Mouse (Mus musculus) ES-Bruce4 (cell line): Measurements from ENCODE around the gene Vmn2r58. TPM values are rescaled to one million over a fixed set of nuclear protein-coding genes. Genes with fewer than 3 reads are reported as not detected.
"Not testable (repeated sequence)": the region's sequence is repeated elsewhere in the genome, so short reads cannot be mapped to it uniquely, and the experiment has no call there.

Source experiments
- H3K27ac ChIP-seq: 2 replicates; pipeline ENCODE4 v1.5.1; 2012; ENCODE audit warnings: low read length, inconsistent platforms; ENCODE audit not compliant: insufficient read depth
- H3K27me3 ChIP-seq: 2 replicates; pipeline ENCODE4 v1.6.1; 2012; ENCODE audit warnings: mild to moderate bottlenecking, low read length, inconsistent platforms; ENCODE audit not compliant: control insufficient read depth, poor library complexity, insufficient read depth, severe bottlenecking
- H3K36me3 ChIP-seq: 2 replicates; pipeline ENCODE4 v1.6.1; 2012; ENCODE audit warnings: inconsistent platforms, mild to moderate bottlenecking, low read length, moderate library complexity; ENCODE audit not compliant: control insufficient read depth, poor library complexity, insufficient read depth, severe bottlenecking
- H3K4me1 ChIP-seq: one replicate; pipeline ENCODE4 v1.8.1; 2011; ENCODE audit warnings: low read length; ENCODE audit not compliant: control insufficient read depth, insufficient read depth
- H3K4me3 ChIP-seq: 2 replicates; pipeline ENCODE4 v1.5.1; 2011; ENCODE audit warnings: low read depth, mild to moderate bottlenecking, low read length
- H3K9ac ChIP-seq: 2 replicates; pipeline ENCODE4 v1.6.1; 2012; ENCODE audit warnings: low read depth, mild to moderate bottlenecking, inconsistent platforms; ENCODE audit not compliant: poor library complexity, severe bottlenecking
- H3K9me3 ChIP-seq: replicated peaks from 2 replicates; pipeline ENCODE4 v1.6.1; 2012; ENCODE audit warnings: mild to moderate bottlenecking, low read length, inconsistent platforms; ENCODE audit not compliant: control insufficient read depth, poor library complexity, insufficient read depth, severe bottlenecking
- polyA plus RNA-seq: library from polyadenylated mRNA; stranded (reverse); fragments of >200 nt; gene quantifications from 2 replicates; pipeline ENCODE4 v1.2.4, GENCODE M21; 2011; ENCODE audit warnings: low read depth; ENCODE audit not compliant: missing spikeins, insufficient read depth, insufficient read length

Gene Vmn2r58
- polyA plus RNA-seq, result not detected in 2 replicates

- H3K9ac ChIP-seq, H3K36me3 ChIP-seq, H3K27me3 ChIP-seq, H3K4me1 ChIP-seq, H3K9me3 ChIP-seq, H3K4me3 ChIP-seq, H3K27ac ChIP-seq: not testable (repeated sequence)
Observed at GRCm38 (mm10) chr7:41872612-41873011, at the start of gene Vmn2r58. Vmn2r58 (minus strand) TSS chr7:41872712.

Other genes starting within 250 kb of the Vmn2r58 start
- gene Zfp788, start 239.5 kb downstream of the Vmn2r58 start, polyA plus RNA-seq, result 20.3 and 21.3 TPM in 2 replicates
- 0.10 TPM in 1 of 2 replicates, not detected in the other for gene Vmn2r59, start 186.3 kb upstream of the Vmn2r58 start, polyA plus RNA-seq
- not detected in 2 replicates for gene Vmn2r60, start 235.1 kb upstream of the Vmn2r58 start, polyA plus RNA-seq